ENCODE assay signal across 8 mouse cellular contexts in the genomic region with DNA sequence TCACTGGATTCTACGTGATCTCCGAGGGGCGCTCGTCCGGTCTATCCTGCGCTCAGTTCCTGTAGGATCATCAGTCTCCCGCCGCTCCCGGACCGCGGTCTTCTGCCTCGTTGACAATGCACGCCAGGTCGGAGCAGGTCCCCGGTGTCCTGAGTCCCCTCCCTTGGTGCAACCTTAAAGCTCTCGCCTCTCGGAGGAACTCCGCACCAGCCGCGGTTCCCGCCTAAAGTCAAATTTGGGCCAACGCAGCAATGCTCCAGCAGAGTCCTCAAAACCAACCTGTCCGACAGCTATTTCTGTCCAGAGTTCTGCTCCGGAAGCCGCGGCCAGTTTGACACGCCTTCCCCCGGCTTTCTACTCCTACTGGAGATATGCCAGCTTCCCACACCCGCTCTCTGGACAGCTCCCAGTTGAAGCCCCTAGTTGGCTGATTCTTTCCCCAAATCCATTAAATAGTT. TPM values are rescaled to one million over a fixed set of nuclear protein-coding genes. Genes with fewer than 3 reads are reported as not detected.
A peak's percentile ranks its signal among the peaks of the same experiment; 100 is the strongest.
DNase-seq lines count a peak whose midpoint lies in the region; ATAC-seq and TF ChIP-seq lines count a peak whose summit lies in the region.

A gene (minus strand): TSS at position 288 of the 458 bp plus-strand sequence.

- TF ChIP-seq CTCF in liver, adult 2 months (IDR thresholded peaks at IDR 0.05; ENCODE audit: low read depth, low read length) = no peak
- no peak for TF ChIP-seq CTCF in testis, adult 2 months (IDR thresholded peaks at IDR 0.05; ENCODE audit: control insufficient read depth, insufficient read depth, insufficient replicate concordance, low read depth, low read length)

- H3K36me3 ChIP-seq in forebrain, embryonic 16.5 days (ENCODE audit: control insufficient read depth, insufficient read depth) = no peaks in the 10 kb centered on the region
- H3K36me3 ChIP-seq in hindbrain, embryonic 13.5 days = no peaks in the 10 kb centered on the region
- H3K36me3 ChIP-seq in liver, adult 2 months (ENCODE audit: control insufficient read depth, insufficient read depth, low read length) = 0 out of 2 replicates have a peak, but pooled peaks cover 2% of the 10 kb centered on the region
- H3K36me3 ChIP-seq in testis, adult 2 months (ENCODE audit: control insufficient read depth, insufficient read depth, low read length) = no peaks in the 10 kb centered on the region

- no peaks in the 10 kb centered on the region for H3K9me3 ChIP-seq in forebrain, embryonic 16.5 days (ENCODE audit: control insufficient read depth, low read length)
- no peaks in the 10 kb centered on the region for H3K9me3 ChIP-seq in hindbrain, embryonic 13.5 days

- peaks cover 10% of the 10 kb centered on the region for H3K4me1 ChIP-seq in forebrain, embryonic 16.5 days (replicated peaks; ENCODE audit: control insufficient read depth, insufficient read depth, low read length)
- peaks cover 10% of the 10 kb centered on the region; the same call in 1 of the 2 replicates for H3K4me1 ChIP-seq in hindbrain, embryonic 13.5 days (replicated peaks)
- H3K4me1 ChIP-seq in liver, adult 2 months (ENCODE audit: control insufficient read depth, insufficient read depth, low read length) = no peaks in the 10 kb centered on the region
- peaks cover 3% of the 10 kb centered on the region; the same call in 1 of the 2 replicates for H3K4me1 ChIP-seq in testis, adult 2 months (ENCODE audit: control insufficient read depth, insufficient read depth, low read length)

- DNase-seq in ES-CJ7 (ENCODE audit: low read depth, low spot score) = peak; percentile 69
- peak; percentile 83 for DNase-seq in adrenal gland, postnatal 14 days
- DNase-seq in liver, adult 2 months (ENCODE audit: extremely low read depth, low read depth, low spot score) = peak; percentile 42
- peak; percentile 22 to 23 for DNase-seq in monocyte, adult 2 months (ENCODE audit: low read depth in 1 of 2, low spot score in 2 of 2)
- DNase-seq in right cerebral cortex, adult 2 months (ENCODE audit: low spot score in 2 of 2) = no peak

- no peak for ATAC-seq in forebrain, embryonic 16.5 days
- ATAC-seq in hindbrain, embryonic 13.5 days (ENCODE audit: low FRiP score) = no peak

- H3K27me3 ChIP-seq in forebrain, embryonic 16.5 days (replicated peaks; ENCODE audit: control insufficient read depth, insufficient read depth, low read length) = 0 out of 2 replicates have a peak, but pooled peaks cover 3% of the 10 kb centered on the region
- peaks cover 47% of the 10 kb centered on the region for H3K27me3 ChIP-seq in hindbrain, embryonic 13.5 days
- H3K27me3 ChIP-seq in liver, adult 2 months (ENCODE audit: control insufficient read depth, insufficient read depth, low read length) = no peaks in the 10 kb centered on the region
- H3K27me3 ChIP-seq in testis, adult 2 months (ENCODE audit: control insufficient read depth, insufficient read depth, low read length) = peaks cover 4% of the 10 kb centered on the region

- H3K27ac ChIP-seq in forebrain, embryonic 16.5 days (ENCODE audit: low read length) = no peak within 1 kb of the TSS
- H3K27ac ChIP-seq in hindbrain, embryonic 13.5 days = no peak within 1 kb of the TSS
- H3K27ac ChIP-seq in liver, adult 2 months (replicated peaks; ENCODE audit: insufficient read depth, low read depth, low read length) = peak within 1 kb of the TSS; percentile 53
- no peak within 1 kb of the TSS for H3K27ac ChIP-seq in testis, adult 2 months (ENCODE audit: control insufficient read depth, insufficient read depth, low read depth, low read length)

- H3K9ac ChIP-seq in forebrain, embryonic 16.5 days (replicated peaks; ENCODE audit: low read depth, low read length) = peak within 1 kb of the TSS; percentile 54
- H3K9ac ChIP-seq in hindbrain, embryonic 13.5 days = peak within 1 kb of the TSS; percentile 39; the same call in 1 of the 2 replicates
- peak within 1 kb of the TSS; percentile 14 for H3K9ac ChIP-seq in liver, adult 2 months (ENCODE audit: low read depth, low read length)

- no peaks in the 10 kb centered on the region for H3K79me2 ChIP-seq in liver, adult 2 months (ENCODE audit: control insufficient read depth, insufficient read depth, low read length)

- no peak for TF ChIP-seq POLR2A in liver, adult 2 months (IDR thresholded peaks at IDR 0.05; ENCODE audit: extremely low read depth, insufficient read depth, low read length)
- TF ChIP-seq POLR2A in testis, adult 2 months (IDR thresholded peaks at IDR 0.05; ENCODE audit: control insufficient read depth, low read depth, low read length) = no peak

- peak within 1 kb of the TSS; percentile 76 for H3K4me2 ChIP-seq in forebrain, embryonic 16.5 days (ENCODE audit: low read length)
- H3K4me2 ChIP-seq in hindbrain, embryonic 13.5 days = peak within 1 kb of the TSS; percentile 70

- peak within 1 kb of the TSS; percentile 48 for H3K4me3 ChIP-seq in forebrain, embryonic 16.5 days (replicated peaks; ENCODE audit: low read length)
- peak within 1 kb of the TSS; percentile 40 for H3K4me3 ChIP-seq in hindbrain, embryonic 13.5 days
- peak within 1 kb of the TSS; percentile 58 for H3K4me3 ChIP-seq in liver, adult 2 months (ENCODE audit: insufficient read depth, low read depth, low read length)
- H3K4me3 ChIP-seq in testis, adult 2 months (ENCODE audit: control insufficient read depth, low read depth, low read length) = peak within 1 kb of the TSS; percentile 87

- 0% methylated on average over 29 of the region's 29 CpGs for WGBS in forebrain, embryonic 16.5 days
- WGBS in hindbrain, embryonic 13.5 days = under 1% methylated on average over 29 of the region's 29 CpGs
- WGBS in liver, adult 2 months = under 1% methylated on average over 29 of the region's 29 CpGs

RNA-seq across cellular contexts. Expression of the gene that starts here (rescaled TPM):
- 14.0 and 19.1 TPM in 2 replicates for total RNA-seq in adrenal gland, postnatal 14 days (2021)
- polyA plus RNA-seq in forebrain, embryonic 16.5 days (2015; fragmentation: Nextera tagmentation; extraction: Ambion mirVana) = 0.41 and 0.87 TPM in 2 replicates
- polyA plus RNA-seq in hindbrain, embryonic 13.5 days (2015; fragmentation: Nextera tagmentation; extraction: Ambion mirVana) = 0.22 and 0.78 TPM in 2 replicates
- 6.0 and 6.4 TPM in 2 replicates for total RNA-seq in liver, adult 2 months (2014; rRNA removed)
- 1.1 and 2.5 TPM in 2 replicates for polyA plus RNA-seq in liver, adult 2 months (2012; rRNA removed)
- 2.9 and 3.9 TPM in 2 replicates for polyA plus RNA-seq in testis, adult 2 months (2012; rRNA removed)

Comparison
In these comparisons a context has a peak if more than half of its experiments do, and no peak if none do; other contexts are left out.
1. DNase-seq: peak in ES-CJ7 (single experiment), adrenal gland, postnatal 14 days (single experiment), liver, adult 2 months (single experiment) and monocyte, adult 2 months (2 of 2); none in right cerebral cortex, adult 2 months (0 of 2).
2. Peak in every context shown above with its lines, with median percentiles within 50 percentile points of each other: H3K4me3 ChIP-seq and H3K9ac ChIP-seq.